Mouse (Mus musculus) lung, embryonic 16.5 days (tissue): ENCODE results near the gene Maml2. TPM values are rescaled to one million over a fixed set of nuclear protein-coding genes. Genes with fewer than 3 reads are reported as not detected.
A peak's percentile ranks its signal among the peaks of the same experiment; 100 is the strongest.

Experiments
- ATAC-seq: fragments of 200-750 bp; cut with Nextera tagmentation; 2 replicates; pipeline ENCODE4 v1.8.0; 2017; ENCODE audit warnings: low read depth, mild to moderate bottlenecking, moderate library complexity
- H3K27ac ChIP-seq: fragments of 300-500 bp; sonication (generic); 2 replicates; pipeline ENCODE4 v1.5.1; 2014; ENCODE audit warnings: mild to moderate bottlenecking, control low read depth, low read length
- H3K27me3 ChIP-seq: fragments of 300-500 bp; sonication (generic); 2 replicates; pipeline ENCODE4 v1.6.1; 2014; ENCODE audit warnings: low read depth, low read length, mixed read lengths; ENCODE audit not compliant: control insufficient read depth, insufficient read depth
- H3K36me3 ChIP-seq: fragments of 300-500 bp; sonication (generic); 2 replicates; pipeline ENCODE4 v1.6.1; 2014; ENCODE audit warnings: low read length; ENCODE audit not compliant: control insufficient read depth, insufficient read depth
- H3K4me1 ChIP-seq: fragments of 300-500 bp; sonication (generic); replicated peaks from 2 replicates; pipeline ENCODE4 v1.6.1; 2014; ENCODE audit warnings: low read length, mixed read lengths; ENCODE audit not compliant: control insufficient read depth, insufficient read depth
- H3K4me2 ChIP-seq: fragments of 300-500 bp; sonication (generic); 2 replicates; pipeline ENCODE4 v1.6.1; 2014; ENCODE audit warnings: low read depth, low read length, control low read depth
- H3K4me3 ChIP-seq: fragments of 300-500 bp; sonication (generic); 2 replicates; pipeline ENCODE4 v1.5.1; 2014; ENCODE audit warnings: mild to moderate bottlenecking, low read length, control low read depth
- H3K9ac ChIP-seq: fragments of 300-500 bp; sonication (generic); 2 replicates; pipeline ENCODE4 v1.6.1; 2014; ENCODE audit warnings: low read length, control low read depth
- H3K9me3 ChIP-seq: fragments of 300-500 bp; sonication (generic); 2 replicates; pipeline ENCODE4 v1.6.1; 2016; ENCODE audit warnings: low read length; ENCODE audit not compliant: control insufficient read depth
- WGBS: fragments of 180-500 bp; shearing (Covaris S2); extraction: QIAGEN DNeasy Blood & Tissue Kit; methylation state at CpG from one replicate; pipeline ENCODE4 v1.1.7; 2014; 5-methylcytosine and 5-hydroxymethylcytosine counted together
- polyA plus RNA-seq: library from polyadenylated mRNA; unstranded; fragments of >200 nt; fragmentation: Nextera tagmentation; extraction: Ambion mirVana; gene quantifications from 2 replicates; pipeline ENCODE4 v1.2.1, GENCODE M21; 2015

Gene Maml2
- polyA plus RNA-seq, 1 experiment from 2014 or later, result 15.3 TPM

- ATAC-seq, result no peak
- Histone ChIP-seq H3K27ac (peak overlapping the region; percentile 50), H3K9ac (no peak overlapping the region), H3K36me3 (no peaks in the 10 kb centered on the region), H3K4me2 (no peak overlapping the region), H3K27me3 (no peaks in the 10 kb centered on the region), H3K9me3 (no peaks in the 10 kb centered on the region), H3K4me3 (no peak overlapping the region), H3K4me1 (peaks cover 22% of the 10 kb centered on the region)
- 81% methylated on average over 3 of the region's 3 CpGs for WGBS
These were observed 225.3 kb downstream of the Maml2 start for GRCm38 (mm10) chr9:13523046-13523445.

- no peak overlapping the region for H3K4me2 ChIP-seq
- peak; percentile 44 for ATAC-seq
- no peak overlapping the region for H3K4me3 ChIP-seq
- H3K4me1 ChIP-seq, result peaks cover 17% of the 10 kb centered on the region
- 28% methylated on average over 1 of the region's 1 CpGs for WGBS
- H3K36me3 ChIP-seq, result no peaks in the 10 kb centered on the region
- H3K27me3 ChIP-seq, result no peaks in the 10 kb centered on the region
- peak overlapping the region; percentile 56 for H3K27ac ChIP-seq
- H3K9me3 ChIP-seq, result no peaks in the 10 kb centered on the region
- H3K9ac ChIP-seq, result no peak overlapping the region
These were observed 227.3 kb downstream of the Maml2 start for GRCm38 (mm10) chr9:13525075-13525474.

- WGBS, result 38% methylated on average over 5 of the region's 5 CpGs
- H3K36me3 ChIP-seq, result no peaks in the 10 kb centered on the region
- ATAC-seq, result peak; percentile 54; the same call in 1 of the 2 replicates
- H3K9ac ChIP-seq, result no peak overlapping the region
- H3K9me3 ChIP-seq, result no peaks in the 10 kb centered on the region
- H3K4me1 ChIP-seq, result peaks cover 20% of the 10 kb centered on the region
- H3K27me3 ChIP-seq, result no peaks in the 10 kb centered on the region
- H3K4me2 ChIP-seq, result no peak overlapping the region
- H3K4me3 ChIP-seq, result no peak overlapping the region
- peak overlapping the region; percentile 56 for H3K27ac ChIP-seq
These were observed 228.0 kb downstream of the Maml2 start for GRCm38 (mm10) chr9:13525561-13526255.

GRCm38 (mm10) chr9:13530575-13530974 lies 232.8 kb downstream of the Maml2 start:
- H3K9me3 ChIP-seq, result peaks cover 4% of the 10 kb centered on the region; the same call in 1 of the 2 replicates
- 60% methylated on average over 4 of the region's 4 CpGs for WGBS
- no peak overlapping the region for H3K4me2 ChIP-seq
- H3K36me3 ChIP-seq, result no peaks in the 10 kb centered on the region
- no peak overlapping the region for H3K9ac ChIP-seq
- H3K4me1 ChIP-seq, result peaks cover 7% of the 10 kb centered on the region
- H3K27me3 ChIP-seq, result no peaks in the 10 kb centered on the region
- no peak for ATAC-seq
- H3K4me3 ChIP-seq, result no peak overlapping the region
- no peak overlapping the region for H3K27ac ChIP-seq

- WGBS, result 65% methylated on average over 11 of the region's 11 CpGs
- Histone ChIP-seq H3K27me3 (no peaks in the 10 kb centered on the region), H3K9me3 (peaks cover 4% of the 10 kb centered on the region; the same call in 1 of the 2 replicates), H3K4me1 (peaks cover 7% of the 10 kb centered on the region; the same call in 1 of the 2 replicates), H3K36me3 (no peaks in the 10 kb centered on the region), H3K9ac (no peak overlapping the region), H3K27ac (no peak overlapping the region), H3K4me3 (no peak overlapping the region), H3K4me2 (no peak overlapping the region)
- ATAC-seq, result no peak
These were observed 235.4 kb downstream of the Maml2 start for GRCm38 (mm10) chr9:13533076-13533707.

- H3K9ac ChIP-seq, result no peak overlapping the region
- peaks cover 4% of the 10 kb centered on the region; the same call in 1 of the 2 replicates for H3K9me3 ChIP-seq
- H3K36me3 ChIP-seq, result no peaks in the 10 kb centered on the region
- ATAC-seq, result no peak
- H3K27me3 ChIP-seq, result no peaks in the 10 kb centered on the region
- H3K27ac ChIP-seq, result no peak overlapping the region
- H3K4me2 ChIP-seq, result no peak overlapping the region
- 73% methylated on average over 5 of the region's 5 CpGs for WGBS
- H3K4me3 ChIP-seq, result no peak overlapping the region
- H3K4me1 ChIP-seq, result peaks cover 4% of the 10 kb centered on the region; the same call in 1 of the 2 replicates
These were observed 238.0 kb downstream of the Maml2 start for GRCm38 (mm10) chr9:13535803-13536202.

DNA sequence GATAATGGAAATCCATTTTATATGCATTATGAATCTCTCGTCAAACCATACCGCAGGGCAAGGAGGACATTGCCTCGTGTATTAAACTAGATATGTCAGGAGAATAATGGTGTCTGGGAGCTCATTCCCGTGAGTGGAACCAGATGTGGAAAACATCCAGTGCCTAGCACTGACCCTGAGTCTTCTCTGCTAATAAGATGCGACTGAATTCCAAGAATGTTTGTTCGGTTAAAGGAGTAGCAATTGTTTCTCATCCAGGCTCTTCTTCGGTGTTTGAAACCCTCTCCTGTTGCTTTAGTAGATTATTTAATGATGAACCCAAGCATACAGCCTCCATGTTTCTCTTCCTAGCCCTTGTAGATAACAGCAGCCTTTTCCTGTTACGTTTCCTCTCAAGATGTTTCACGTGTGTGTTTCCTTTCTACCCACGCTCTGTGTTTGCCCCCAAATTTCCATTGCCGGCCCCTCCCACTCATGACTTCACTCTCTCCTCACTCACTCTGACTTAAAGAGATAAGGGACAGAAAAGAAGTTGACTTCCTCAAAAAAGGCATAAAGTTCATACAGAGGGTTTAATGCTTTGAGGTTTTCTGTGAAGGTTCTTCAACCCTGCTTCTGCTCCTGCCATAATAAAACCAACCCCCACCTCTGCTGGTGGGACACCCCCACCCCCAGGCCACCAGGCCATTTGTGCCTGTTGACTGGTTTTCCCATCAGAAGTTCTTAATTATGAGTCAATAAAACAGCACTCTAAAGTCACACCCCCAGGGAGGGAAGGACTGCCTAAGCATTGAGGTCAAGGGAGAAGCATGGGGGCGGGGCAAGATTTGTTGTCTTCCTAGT lies 238.9 kb downstream of the Maml2 start:
- 32% methylated on average over 12 of the region's 12 CpGs for WGBS
- Histone ChIP-seq H3K9ac (no peak overlapping the region), H3K4me1 (peaks cover 4% of the 10 kb centered on the region; the same call in 1 of the 2 replicates), H3K4me3 (no peak overlapping the region), H3K27ac (peak overlapping the region; percentile 31; the same call in 1 of the 2 replicates), H3K4me2 (no peak overlapping the region), H3K27me3 (no peaks in the 10 kb centered on the region), H3K36me3 (no peaks in the 10 kb centered on the region), H3K9me3 (peaks cover 4% of the 10 kb centered on the region; the same call in 1 of the 2 replicates)
- ATAC-seq, result peak; percentile 26; the same call in 1 of the 2 replicates

DNA sequence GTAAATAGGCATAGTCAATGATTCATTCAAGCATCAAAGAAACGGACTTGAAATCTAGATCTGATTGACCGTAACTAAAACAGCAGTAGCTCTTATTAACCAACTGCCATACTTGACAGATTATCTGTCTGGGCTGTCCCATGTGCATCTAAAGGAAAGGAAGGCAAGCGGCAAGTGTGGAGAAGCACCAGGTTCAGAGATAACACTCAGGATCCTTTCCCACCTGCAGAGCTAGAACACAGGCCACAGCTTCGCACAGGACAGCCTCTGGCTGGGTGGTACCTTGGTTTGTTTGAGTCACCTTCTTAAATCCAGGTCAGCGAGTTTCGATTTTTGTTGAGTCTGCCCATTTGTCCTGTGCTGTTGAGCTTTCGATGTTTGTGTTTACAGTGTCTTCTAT lies 240.4 kb downstream of the Maml2 start:
- Histone ChIP-seq H3K9me3 (peaks cover 4% of the 10 kb centered on the region; the same call in 1 of the 2 replicates), H3K27me3 (no peaks in the 10 kb centered on the region), H3K9ac (no peak overlapping the region), H3K27ac (no peak overlapping the region), H3K36me3 (no peaks in the 10 kb centered on the region), H3K4me1 (peaks cover 4% of the 10 kb centered on the region; the same call in 1 of the 2 replicates), H3K4me3 (no peak overlapping the region), H3K4me2 (no peak overlapping the region)
- no peak for ATAC-seq
- 70% methylated on average over 7 of the region's 7 CpGs for WGBS

- Histone ChIP-seq H3K9me3 (no peaks in the 10 kb centered on the region; the same call in 1 of the 2 replicates), H3K4me2 (no peak overlapping the region), H3K36me3 (no peaks in the 10 kb centered on the region), H3K9ac (no peak overlapping the region), H3K27me3 (no peaks in the 10 kb centered on the region), H3K27ac (no peak overlapping the region), H3K4me1 (peaks cover 4% of the 10 kb centered on the region; the same call in 1 of the 2 replicates), H3K4me3 (no peak overlapping the region)
- 52% methylated on average over 4 of the region's 4 CpGs for WGBS
- ATAC-seq, result no peak
These were observed 241.8 kb downstream of the Maml2 start for GRCm38 (mm10) chr9:13539535-13539934.
